Mouse (Mus musculus): Measurements from ENCODE around the gene Tra2b.

- TF ChIP-seq POLR2A (IDR thresholded peaks at IDR 0.05; ENCODE audit: borderline replicate concordance, extremely low read depth, insufficient read depth, insufficient read length, poor library complexity, severe bottlenecking) (no peak), CTCF (IDR thresholded peaks at IDR 0.05; ENCODE audit: borderline replicate concordance, extremely low read depth, insufficient read depth, insufficient read length) (no peak)
Measured at GRCm38 (mm10) chr16:22270491-22270890, 4.7 kb upstream of the Tra2b start.
